Mouse (Mus musculus) left cerebral cortex, adult 9 months (tissue): ENCODE results near the gene Cux1.
A peak's percentile ranks its signal among the peaks of the same experiment; 100 is the strongest.

Experiments used
- DNase-seq, 2 experiments: peaks; one replicate each; pipeline ENCODE4 v3.0.0; 2022; ENCODE audit warnings: low spot score in 2 of 2

The Cux1 gene

DNA sequence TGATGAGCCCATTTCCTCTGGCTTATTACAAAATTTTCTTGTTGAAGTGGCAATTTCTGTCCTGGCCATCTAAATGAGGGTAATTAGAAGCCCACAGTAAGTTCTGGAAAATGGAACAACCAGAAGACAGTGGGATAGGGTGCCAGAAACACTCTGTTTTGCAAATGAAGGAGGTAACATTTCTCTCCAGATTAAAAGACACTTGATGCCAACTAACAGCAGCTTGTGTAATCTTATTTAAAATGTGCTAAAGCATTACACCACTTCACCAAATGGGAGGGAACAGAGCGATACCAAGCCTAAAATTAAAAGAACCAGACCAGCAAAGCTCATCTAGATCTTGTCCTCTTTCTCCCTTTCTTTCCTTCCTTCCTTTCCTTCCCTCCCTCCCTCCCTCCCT, 61.0 kb downstream of the Cux1 start:
- peak in 1 of 2 experiments; percentile 27 for DNase-seq

GRCm38 (mm10) chr5:136502491-136503086, 64.7 kb downstream of the Cux1 start:
- DNase-seq: no peak

- DNase-seq: no peak
These were observed 66.9 kb downstream of the Cux1 start for GRCm38 (mm10) chr5:136500307-136500871.

- no peak for DNase-seq
These were observed 68.0 kb downstream of the Cux1 start for GRCm38 (mm10) chr5:136499316-136499715.

GRCm38 (mm10) chr5:136498741-136499140, 68.5 kb downstream of the Cux1 start:
- DNase-seq: no peak

GRCm38 (mm10) chr5:136497301-136497700, 70.0 kb downstream of the Cux1 start:
- DNase-seq: no peak

- no peak for DNase-seq
These were observed 71.7 kb downstream of the Cux1 start for GRCm38 (mm10) chr5:136495581-136495980.

- DNase-seq: no peak
These were observed 72.4 kb downstream of the Cux1 start for GRCm38 (mm10) chr5:136494927-136495326.

DNA sequence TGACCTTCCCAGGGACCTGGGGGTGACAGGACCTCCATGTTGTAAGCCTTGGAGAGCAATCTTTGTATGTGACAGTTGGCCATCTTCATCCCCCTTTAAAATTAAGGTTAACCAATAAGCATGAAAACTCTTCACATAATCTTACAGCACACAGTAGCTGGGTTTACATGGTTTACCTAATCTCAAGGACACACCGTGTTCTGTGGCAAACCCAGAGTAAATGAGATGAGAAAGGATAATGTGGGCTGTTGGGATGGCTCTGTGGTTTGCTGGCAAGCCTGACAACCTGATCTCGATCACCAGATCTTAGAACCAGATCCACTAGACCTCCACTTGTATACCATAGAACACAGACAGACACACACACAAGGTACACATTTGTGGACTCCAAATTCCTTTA, 73.0 kb downstream of the Cux1 start:
- DNase-seq: no peak

DNA sequence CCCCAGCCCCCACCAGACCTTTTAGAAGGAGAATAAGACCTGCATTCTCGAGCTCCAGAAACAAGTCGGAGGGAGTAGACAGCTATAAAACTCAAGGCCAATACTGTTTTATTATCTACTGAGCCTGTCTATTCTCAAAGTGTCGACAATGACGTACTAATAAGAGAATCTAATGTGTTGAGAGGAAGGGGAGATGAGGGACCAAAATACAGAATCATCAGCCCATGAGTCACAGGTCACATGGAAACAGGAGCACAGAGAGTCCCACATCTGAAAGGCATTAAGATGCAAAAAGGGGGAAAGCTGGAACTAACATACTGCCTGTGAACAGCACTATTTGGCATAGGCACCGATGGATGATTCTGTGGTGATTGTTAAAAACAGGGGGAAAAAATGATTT, 77.8 kb downstream of the Cux1 start:
- DNase-seq: no peak

GRCm38 (mm10) chr5:136488721-136489120, 78.6 kb downstream of the Cux1 start:
- no peak for DNase-seq

- no peak for DNase-seq
These were observed 79.1 kb downstream of the Cux1 start for GRCm38 (mm10) chr5:136488223-136488622.

DNA sequence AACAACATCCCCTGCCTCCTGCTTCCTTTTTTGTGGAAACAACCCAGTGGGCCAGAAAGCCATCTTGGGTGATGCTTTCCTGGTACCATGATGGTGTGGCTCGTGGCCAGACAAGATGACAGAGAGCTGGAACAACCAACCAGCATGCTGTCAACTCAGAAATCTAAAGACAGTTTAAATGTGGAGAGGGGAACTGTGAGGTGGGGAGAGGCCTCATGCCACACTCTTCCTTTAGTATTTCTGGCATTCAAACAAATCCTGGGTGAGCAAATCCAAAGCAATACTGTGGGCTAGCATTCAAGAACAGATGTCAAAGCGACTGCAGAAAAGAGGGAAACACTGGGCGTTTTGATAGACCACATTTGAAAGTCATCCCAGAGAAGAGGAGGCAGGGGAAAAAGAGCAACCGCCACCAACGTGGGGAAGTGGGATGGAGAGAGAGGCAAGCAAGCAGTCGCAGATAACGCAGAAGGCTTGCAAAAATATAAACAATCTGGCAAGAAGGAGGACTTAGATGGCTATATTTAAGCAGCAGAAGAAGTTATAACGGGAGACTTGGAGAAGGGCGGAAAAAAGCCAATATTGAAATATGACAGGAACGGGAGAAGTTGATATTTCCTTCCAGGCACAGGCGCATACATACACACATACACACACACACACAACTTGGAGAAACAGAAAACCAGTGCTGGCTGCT, 79.7 kb downstream of the Cux1 start:
- DNase-seq: peak; percentile 48 to 73

GRCm38 (mm10) chr5:136486401-136486800, 80.9 kb downstream of the Cux1 start:
- no peak for DNase-seq

GRCm38 (mm10) chr5:136485397-136485796, 81.9 kb downstream of the Cux1 start:
- DNase-seq: no peak

DNA sequence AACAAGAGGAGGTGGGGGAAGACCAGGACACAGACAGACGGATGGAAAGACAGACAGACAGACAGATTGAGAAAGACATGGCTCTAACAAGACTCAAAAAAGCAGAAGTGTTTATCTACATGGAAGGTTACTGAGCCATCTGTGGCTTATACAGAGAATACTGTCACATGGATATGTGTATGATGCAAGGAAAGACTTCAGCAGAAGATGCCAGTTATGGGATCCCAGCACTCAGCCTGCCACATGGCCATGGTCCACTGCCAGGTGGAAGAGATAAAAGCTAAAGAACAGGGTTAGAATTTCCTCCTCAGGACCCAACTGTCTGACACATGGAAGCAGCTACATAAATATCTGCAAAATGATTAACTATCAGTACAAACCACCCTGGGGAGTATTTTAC, 84.9 kb downstream of the Cux1 start:
- no peak for DNase-seq

- peak in 1 of 2 experiments; percentile 50 for DNase-seq
These were observed 86.7 kb downstream of the Cux1 start for GRCm38 (mm10) chr5:136480541-136480940.

- DNase-seq: no peak
These were observed 87.5 kb downstream of the Cux1 start for GRCm38 (mm10) chr5:136479801-136480200.

DNA sequence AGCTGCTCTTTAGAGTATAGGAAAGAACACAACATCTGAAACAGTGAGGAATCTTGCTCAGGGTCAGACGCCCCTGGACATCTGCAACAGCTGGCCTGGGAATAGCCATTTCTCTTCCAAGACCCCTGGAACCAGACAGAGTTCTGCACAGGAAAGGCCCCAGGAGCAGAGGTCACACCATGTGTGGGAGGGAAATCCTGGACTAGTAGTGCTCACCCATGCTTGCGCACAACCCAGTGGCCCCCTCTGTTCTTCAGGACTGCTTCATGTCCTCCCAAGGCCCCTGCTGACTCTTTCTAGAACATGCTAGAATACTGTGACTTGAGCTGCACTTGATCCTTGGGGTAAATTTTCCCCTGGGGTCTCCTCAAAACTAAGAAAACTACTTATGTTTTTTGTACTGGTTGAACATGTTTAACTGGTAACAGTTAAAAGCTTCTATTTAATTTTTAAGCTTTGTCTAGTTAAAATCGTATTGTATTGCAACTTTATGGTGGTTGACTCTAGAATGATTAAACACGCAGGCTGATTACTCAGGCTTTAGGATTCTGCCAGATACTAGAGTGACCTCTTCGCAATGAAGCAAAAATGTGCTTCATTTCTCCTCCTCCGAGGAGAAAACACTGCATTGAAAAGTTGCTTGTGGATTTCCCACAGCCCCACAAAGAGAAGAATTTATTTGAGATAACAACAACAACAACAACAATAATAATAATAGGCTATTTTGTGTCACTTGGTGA, 88.1 kb downstream of the Cux1 start:
- DNase-seq: no peak

DNA sequence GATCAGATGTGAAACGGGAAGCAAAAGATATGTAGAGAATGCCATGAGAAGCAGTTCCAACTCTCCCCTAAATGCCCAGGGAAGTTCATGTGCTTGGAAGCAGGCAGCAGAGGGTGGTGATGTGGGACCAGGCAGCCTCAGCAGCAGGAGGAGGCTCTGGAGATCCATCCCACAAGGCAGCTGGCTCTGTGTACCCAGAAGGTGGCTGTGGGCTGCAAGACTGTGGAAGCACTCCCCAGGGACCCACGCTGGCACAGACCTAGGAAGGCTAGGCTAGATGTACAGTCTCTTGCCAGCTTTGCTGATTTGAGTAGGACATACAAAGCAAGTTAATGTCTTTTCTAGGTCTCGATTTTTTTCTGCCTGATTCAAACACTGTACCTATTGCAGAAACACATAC, 91.0 kb downstream of the Cux1 start:
- peak in 1 of 2 experiments; percentile 72 for DNase-seq

DNA sequence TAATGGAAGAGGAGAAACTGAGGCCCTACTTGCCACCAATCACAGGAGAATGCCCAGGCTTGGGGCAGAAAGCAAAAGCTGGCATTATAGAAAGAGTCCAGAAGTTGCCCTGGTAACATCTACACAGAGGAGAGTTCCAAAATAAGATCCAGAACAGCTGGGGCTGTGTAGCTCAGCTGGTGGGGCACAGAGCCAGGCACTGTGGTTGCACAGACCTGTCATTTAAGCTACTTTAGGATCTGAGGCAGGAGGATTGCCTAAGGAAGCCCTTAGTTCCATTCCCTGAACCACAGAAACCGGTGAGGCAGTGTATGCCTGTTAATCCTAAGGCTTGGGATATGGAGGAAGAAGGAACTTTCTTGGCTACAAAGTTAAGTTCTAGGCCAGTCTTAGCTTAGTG, 92.1 kb downstream of the Cux1 start:
- DNase-seq: no peak

DNA sequence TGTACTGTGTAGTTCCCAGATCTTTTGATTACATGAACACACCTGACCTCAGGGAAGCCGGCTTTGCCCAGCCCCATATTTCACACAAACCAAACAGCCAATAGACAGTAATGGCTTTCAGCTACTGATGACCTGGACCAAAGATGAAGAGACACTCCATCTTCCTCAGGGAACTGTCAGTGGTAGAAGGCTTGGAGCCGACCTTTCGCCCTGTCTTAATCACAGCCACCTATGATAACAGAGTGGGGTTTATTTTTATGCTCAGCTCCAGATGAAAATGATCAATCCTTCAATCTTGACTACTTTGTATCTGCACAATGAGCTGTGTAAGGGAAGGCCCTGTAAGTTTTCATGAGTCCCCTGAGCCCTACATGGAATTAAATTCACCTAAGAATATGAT, 93.2 kb downstream of the Cux1 start:
- no peak for DNase-seq

DNA sequence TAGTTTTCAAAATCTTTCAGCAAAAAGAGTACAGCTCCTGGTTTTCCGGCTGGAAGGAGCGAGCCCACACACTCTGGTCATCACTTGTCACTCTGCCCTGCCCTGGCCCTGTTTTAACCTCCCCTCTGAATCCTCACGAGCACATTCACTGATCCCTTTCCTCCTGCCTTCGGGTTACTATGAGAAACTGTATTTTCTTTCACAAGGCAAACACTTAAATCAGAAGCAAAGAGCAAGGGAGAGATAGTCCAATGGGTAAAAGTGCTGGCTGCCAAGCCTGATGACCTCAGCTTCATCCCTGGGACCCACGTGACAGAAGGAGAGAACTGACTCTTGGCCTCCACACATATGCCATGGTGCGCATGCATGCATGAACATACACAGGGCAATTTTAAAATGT, 94.0 kb downstream of the Cux1 start:
- no peak for DNase-seq
